ENCODE assay signal across 7 mouse cellular contexts in the genomic region with DNA sequence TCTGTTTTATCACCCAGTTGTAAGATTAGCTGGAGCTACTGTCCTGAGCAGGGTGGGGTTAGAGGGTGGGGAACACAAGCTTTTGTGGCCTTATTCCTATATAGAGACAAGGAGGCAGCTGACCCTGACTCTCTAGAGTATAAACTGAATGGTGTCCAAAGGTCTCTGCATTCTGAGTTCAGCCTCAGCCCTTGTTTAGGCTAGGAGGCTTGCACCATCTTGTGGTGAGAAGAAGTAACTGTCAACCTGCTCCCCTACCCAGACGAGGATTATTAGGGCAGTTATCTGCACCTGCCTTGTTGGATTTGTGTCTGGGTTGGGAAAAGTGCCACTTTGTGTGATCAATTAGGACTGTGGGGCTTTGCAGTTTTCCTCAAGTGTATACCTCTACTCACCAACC. TPM values are rescaled to one million over a fixed set of nuclear protein-coding genes. Genes with fewer than 3 reads are reported as not detected.
A peak's percentile ranks its signal among the peaks of the same experiment; 100 is the strongest.
DNase-seq lines count a peak whose midpoint lies in the region; ATAC-seq and TF ChIP-seq lines count a peak whose summit lies in the region.

No protein-coding gene starts in this region.

- peaks cover 9% of the 10 kb centered on the region; the same call in 1 of the 2 replicates for H3K27me3 ChIP-seq in limb, embryonic 14.5 days (ENCODE audit: control insufficient read depth, insufficient read depth, low read length)
- H3K27me3 ChIP-seq in limb, embryonic 10.5 days (ENCODE audit: low read depth, poor library complexity, severe bottlenecking): peaks cover 25% of the 10 kb centered on the region
- peaks cover 21% of the 10 kb centered on the region for H3K27me3 ChIP-seq in midbrain, embryonic 11.5 days (ENCODE audit: control insufficient read depth, insufficient read depth, low read length)

- no peak overlapping the region for H3K4me2 ChIP-seq in limb, embryonic 14.5 days (replicated peaks; ENCODE audit: low read depth, low read length, severe bottlenecking)
- H3K4me2 ChIP-seq in midbrain, embryonic 11.5 days: no peak overlapping the region

- H3K4me1 ChIP-seq in limb, embryonic 14.5 days (ENCODE audit: control insufficient read depth, insufficient read depth, low read length): peaks cover 7% of the 10 kb centered on the region; the same call in 1 of the 2 replicates
- peaks cover 13% of the 10 kb centered on the region for H3K4me1 ChIP-seq in limb, embryonic 10.5 days
- peaks cover 7% of the 10 kb centered on the region for H3K4me1 ChIP-seq in midbrain, embryonic 11.5 days (ENCODE audit: control insufficient read depth, insufficient read depth, low read length)

- peaks cover 59% of the 10 kb centered on the region for H3K36me3 ChIP-seq in limb, embryonic 14.5 days (ENCODE audit: control insufficient read depth, insufficient read depth, low read length)
- peaks cover 67% of the 10 kb centered on the region for H3K36me3 ChIP-seq in limb, embryonic 10.5 days
- H3K36me3 ChIP-seq in midbrain, embryonic 11.5 days (ENCODE audit: control insufficient read depth, insufficient read depth, low read length): peaks cover 41% of the 10 kb centered on the region

- no peak overlapping the region for H3K9ac ChIP-seq in limb, embryonic 14.5 days (ENCODE audit: low read depth, low read length, severe bottlenecking)
- H3K9ac ChIP-seq in midbrain, embryonic 11.5 days (ENCODE audit: low read length): no peak overlapping the region

- no peak for TF ChIP-seq POLR2A in limb, embryonic 14.5 days (IDR thresholded peaks at IDR 0.05; ENCODE audit: borderline replicate concordance, extremely low read depth, insufficient read depth, insufficient read length)

- no peak overlapping the region for H3K27ac ChIP-seq in limb, embryonic 14.5 days (replicated peaks; ENCODE audit: low read depth, low read length)
- no peak overlapping the region for H3K27ac ChIP-seq in limb, embryonic 10.5 days
- H3K27ac ChIP-seq in midbrain, embryonic 11.5 days (ENCODE audit: low read depth, low read length): no peak overlapping the region

- no peak overlapping the region for H3K4me3 ChIP-seq in limb, embryonic 14.5 days (replicated peaks; ENCODE audit: low read length)
- H3K4me3 ChIP-seq in limb, embryonic 10.5 days: no peak overlapping the region
- no peak overlapping the region for H3K4me3 ChIP-seq in midbrain, embryonic 11.5 days (ENCODE audit: low read depth, low read length)

- DNase-seq in limb, embryonic 14.5 days (ENCODE audit: low spot score): peak; percentile 38
- no peak for DNase-seq in limb, embryonic 10.5 days (ENCODE audit: low spot score)
- peak; percentile 78 for DNase-seq in ZHBTc4 (ENCODE audit: low read depth, low spot score)
- peak; percentile 68 for DNase-seq in induced T-regulatory cell, adult 2 months (ENCODE audit: low read depth)
- DNase-seq in testis, postnatal 10 days (ENCODE audit: low spot score): no peak
- DNase-seq in midbrain, embryonic 11.5 days (ENCODE audit: low spot score, missing footprints): no peak

- no peaks in the 10 kb centered on the region for H3K9me3 ChIP-seq in limb, embryonic 14.5 days (ENCODE audit: control insufficient read depth, low read length)
- no peaks in the 10 kb centered on the region for H3K9me3 ChIP-seq in limb, embryonic 10.5 days (replicated peaks)
- H3K9me3 ChIP-seq in midbrain, embryonic 11.5 days (ENCODE audit: control insufficient read depth, low read length): no peaks in the 10 kb centered on the region

- ATAC-seq in limb, embryonic 14.5 days (ENCODE audit: low FRiP score, low read depth): no peak
- ATAC-seq in monocyte, adult 5-6 weeks (replicated peaks; ENCODE audit: insufficient number of reproducible peaks, low FRiP score, low TSS enrichment, poor library complexity, severe bottlenecking): peak; percentile 48; the same call in 1 of the 2 replicates
- ATAC-seq in midbrain, embryonic 11.5 days (ENCODE audit: low FRiP score): no peak

- 21% methylated on average over 1 of the region's 1 CpGs for WGBS in limb, embryonic 14.5 days
- 42% methylated on average over 1 of the region's 1 CpGs for WGBS in limb, embryonic 10.5 days
- WGBS in midbrain, embryonic 11.5 days: 38% methylated on average over 1 of the region's 1 CpGs

RNA-seq across cellular contexts. Expression of a gene that starts 1.6 kb away (rescaled TPM):
- 10.5 and 11.7 TPM in 2 replicates for polyA plus RNA-seq in limb, embryonic 14.5 days (2012; rRNA removed)
- 1.6 and 3.1 TPM in 2 replicates for polyA plus RNA-seq in limb, embryonic 14.5 days (2014; fragmentation: Nextera tagmentation; extraction: Ambion mirVana)
- 0.15 and 0.30 TPM in 2 replicates for polyA plus RNA-seq in limb, embryonic 10.5 days (2016; fragmentation: Nextera tagmentation; extraction: Ambion mirVana)
- total RNA-seq in monocyte, adult 5-6 weeks (2017): 0.19 to 0.53 TPM (median 0.49 TPM) in 3 replicates
- 0.15 and 0.18 TPM in 2 replicates for polyA plus RNA-seq in midbrain, embryonic 11.5 days (2014; fragmentation: Nextera tagmentation; extraction: Ambion mirVana)

RNA-seq across cellular contexts. Expression of a gene that starts 22.1 kb away (rescaled TPM):
- polyA plus RNA-seq in limb, embryonic 14.5 days (2012; rRNA removed): 826 and 988 TPM in 2 replicates
- polyA plus RNA-seq in limb, embryonic 14.5 days (2014; fragmentation: Nextera tagmentation; extraction: Ambion mirVana): 1,025 and 1,058 TPM in 2 replicates
- 2,645 and 3,210 TPM in 2 replicates for polyA plus RNA-seq in limb, embryonic 10.5 days (2016; fragmentation: Nextera tagmentation; extraction: Ambion mirVana)
- total RNA-seq in monocyte, adult 5-6 weeks (2017): 498 to 575 TPM (median 546 TPM) in 3 replicates
- polyA plus RNA-seq in midbrain, embryonic 11.5 days (2014; fragmentation: Nextera tagmentation; extraction: Ambion mirVana): 1,888 and 2,059 TPM in 2 replicates

Comparison
In these comparisons a context has a peak if more than half of its experiments do, and no peak if none do; other contexts are left out.
1. DNase-seq: peak in limb, embryonic 14.5 days (single experiment), ZHBTc4 (single experiment) and induced T-regulatory cell, adult 2 months (single experiment); none in limb, embryonic 10.5 days (single experiment), testis, postnatal 10 days (single experiment) and midbrain, embryonic 11.5 days (single experiment).